Mouse (Mus musculus) B cell, adult 2 months (primary cell): Measurements from ENCODE around the gene Schip1.

Source experiments
- DNase-seq, 2 experiments: peaks; one replicate each; pipeline ENCODE4 v3.0.0; 2022

Gene Schip1

DNA sequence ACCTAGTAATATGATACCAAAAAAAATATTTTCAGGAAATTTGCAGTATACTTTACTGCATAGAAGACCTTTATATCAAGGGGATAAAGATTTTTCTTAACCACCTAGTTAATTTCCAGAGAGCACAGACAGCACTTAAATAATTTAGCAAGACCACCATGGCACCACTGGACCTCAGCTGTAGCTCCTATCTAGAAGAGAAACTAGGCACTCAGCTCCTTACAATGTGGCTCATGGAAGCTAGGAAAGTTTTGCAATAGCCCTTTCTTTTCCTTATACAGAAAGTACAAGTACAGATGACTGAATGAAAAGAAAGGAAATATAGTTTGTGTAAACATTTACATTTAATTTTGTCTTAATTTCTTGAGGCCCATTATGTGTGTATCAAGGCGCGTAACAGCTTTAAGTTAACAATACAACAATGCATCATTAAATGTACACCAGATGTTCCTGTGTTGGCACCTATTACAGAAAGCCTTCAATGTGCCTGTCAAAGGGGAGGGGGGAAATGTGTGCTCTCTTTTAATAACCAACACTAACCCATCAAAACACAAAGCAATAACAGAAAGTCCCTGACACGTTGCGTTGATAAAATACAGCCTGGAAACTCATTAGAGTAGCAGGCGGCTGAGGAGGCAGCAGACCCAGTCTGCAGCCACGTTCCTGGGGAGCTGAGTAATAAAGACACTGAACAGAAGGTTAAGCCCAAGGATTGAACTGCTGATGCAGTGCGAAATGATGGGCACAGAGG is 218.4 kb downstream of the Schip1 start:
- no peak for DNase-seq

DNA sequence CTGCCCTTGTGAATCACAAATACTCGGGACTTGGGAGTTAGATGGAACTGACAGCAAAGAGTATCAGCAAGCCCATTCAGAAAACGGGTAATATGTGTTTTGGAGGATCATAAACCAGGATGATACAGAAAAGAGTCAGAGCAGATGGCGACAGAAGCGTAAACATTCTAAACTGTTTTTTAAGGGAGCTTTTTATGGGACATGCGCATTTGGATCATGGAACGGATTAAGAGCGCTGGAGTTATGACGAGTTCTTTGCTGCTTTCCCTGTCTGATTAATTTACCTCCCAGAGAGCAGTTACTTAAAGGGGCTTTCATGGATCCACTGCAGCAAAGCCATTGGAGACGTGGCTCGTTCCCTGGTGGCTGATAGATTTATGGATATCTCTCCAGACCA is 219.0 kb downstream of the Schip1 start:
- DNase-seq = no peak

DNA sequence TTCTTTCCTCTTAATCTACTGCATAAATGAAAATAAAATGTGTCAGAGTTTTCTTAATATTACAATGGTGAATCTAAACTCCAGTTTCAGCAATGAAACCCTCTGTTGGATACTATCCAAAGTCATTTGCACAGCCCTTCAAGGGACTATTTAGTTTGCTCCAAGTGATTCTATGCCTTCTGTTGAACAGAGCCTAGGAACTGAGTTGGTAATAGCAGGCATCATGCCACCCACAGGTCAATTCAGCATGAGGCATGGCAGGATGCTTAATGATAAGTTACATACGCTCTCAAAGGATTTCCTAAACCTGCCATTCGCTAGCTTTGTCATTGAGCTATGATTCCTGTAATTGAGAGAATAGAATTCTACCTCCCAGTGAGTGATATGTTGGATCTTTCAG is 219.9 kb downstream of the Schip1 start:
- DNase-seq = no peak

DNA sequence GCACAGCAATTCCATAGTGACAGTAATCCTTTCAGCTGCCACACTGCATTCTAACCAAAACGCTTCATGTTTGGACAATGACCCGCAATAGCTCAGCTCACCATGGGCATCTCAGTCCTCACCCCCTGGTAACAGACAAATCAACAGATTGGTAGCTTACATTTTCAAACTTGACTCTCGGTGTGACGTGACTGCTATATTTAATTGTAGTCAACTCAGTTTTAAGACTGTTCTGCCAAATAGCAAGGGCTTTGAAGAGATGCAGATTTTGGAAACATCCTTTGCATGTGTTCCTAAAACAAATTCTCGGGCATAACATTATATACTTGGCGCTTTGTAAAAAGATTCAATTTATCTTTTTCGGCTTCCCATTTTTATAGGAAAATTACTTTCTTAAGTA is 232.2 kb downstream of the Schip1 start:
- no peak for DNase-seq

DNA sequence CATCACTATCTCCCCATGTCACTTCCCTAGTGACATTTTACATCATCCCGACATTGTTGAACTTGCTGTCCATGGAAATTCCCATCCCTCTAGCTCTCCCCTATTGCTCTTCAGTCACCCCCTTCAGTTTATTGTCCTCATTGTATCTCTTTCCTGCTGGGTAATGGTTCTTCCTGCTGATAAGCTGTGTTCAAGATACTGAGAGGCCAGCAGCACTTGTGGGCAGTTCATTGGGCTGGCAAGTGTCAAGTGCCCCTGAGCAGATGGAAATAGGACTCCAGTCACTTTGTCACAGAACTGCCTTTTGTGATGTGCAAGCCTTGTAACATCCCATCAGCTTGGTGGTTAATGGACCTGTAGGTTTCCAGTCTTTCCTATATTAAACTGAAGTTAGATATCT is 241.0 kb downstream of the Schip1 start:
- DNase-seq = no peak

DNA sequence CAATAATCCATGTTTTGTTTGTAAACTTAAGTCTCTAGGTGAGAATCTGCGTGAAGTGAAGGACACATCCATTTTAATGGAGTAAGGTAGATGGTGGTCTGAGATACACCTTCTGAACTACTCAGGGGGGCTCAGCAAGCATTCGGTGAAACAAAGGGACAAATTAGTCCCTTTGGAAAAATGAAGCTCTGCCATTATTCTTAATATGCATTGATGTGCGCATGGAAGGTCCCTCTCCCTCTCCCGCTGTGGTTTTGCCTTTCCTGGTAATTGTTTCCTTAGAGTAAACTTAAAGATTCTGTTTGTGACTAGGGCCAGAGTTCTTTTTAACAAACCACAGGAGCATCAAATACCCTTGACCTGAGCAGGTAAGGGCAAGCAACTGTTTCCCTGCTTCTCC is 242.1 kb downstream of the Schip1 start:
- no peak for DNase-seq

DNA sequence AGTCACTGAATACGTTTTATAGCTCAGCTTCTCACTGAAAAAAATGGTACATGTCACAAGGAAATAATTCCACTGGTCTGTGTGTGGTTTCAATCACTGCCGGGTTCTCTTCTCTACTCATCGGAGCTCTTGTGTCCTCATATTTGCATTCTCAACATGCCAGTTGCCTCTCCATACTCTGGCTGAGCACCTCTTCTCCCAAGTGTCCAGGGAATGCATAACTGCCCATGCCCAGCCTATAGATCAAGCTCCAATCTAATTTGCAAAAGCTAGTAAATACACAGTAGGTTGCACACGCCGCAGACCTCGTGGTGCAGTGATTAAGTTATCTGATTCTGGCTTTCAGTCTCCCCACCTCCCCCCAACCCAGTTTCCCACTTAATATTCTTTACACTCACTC is 261.0 kb downstream of the Schip1 start:
- no peak for DNase-seq

DNA sequence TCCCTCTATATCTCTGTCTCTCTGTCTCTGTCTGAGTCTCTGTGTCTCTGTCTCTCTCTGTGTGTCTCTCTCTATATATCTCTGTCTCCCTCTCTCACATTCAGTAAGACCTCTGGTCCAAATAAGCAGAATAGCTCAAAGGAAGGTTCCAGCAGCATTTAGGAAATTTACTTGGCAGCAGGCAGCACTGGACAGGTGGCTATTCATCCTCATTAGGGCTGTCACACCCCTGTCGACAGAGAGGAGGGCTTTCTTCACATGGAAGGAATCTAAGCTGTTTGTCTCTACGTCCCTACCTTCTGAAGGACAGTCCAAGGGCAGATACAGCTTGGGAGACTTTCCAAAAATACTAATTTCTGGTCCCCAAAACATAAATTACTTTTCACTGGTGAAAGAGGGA is 267.9 kb downstream of the Schip1 start:
- DNase-seq = no peak

DNA sequence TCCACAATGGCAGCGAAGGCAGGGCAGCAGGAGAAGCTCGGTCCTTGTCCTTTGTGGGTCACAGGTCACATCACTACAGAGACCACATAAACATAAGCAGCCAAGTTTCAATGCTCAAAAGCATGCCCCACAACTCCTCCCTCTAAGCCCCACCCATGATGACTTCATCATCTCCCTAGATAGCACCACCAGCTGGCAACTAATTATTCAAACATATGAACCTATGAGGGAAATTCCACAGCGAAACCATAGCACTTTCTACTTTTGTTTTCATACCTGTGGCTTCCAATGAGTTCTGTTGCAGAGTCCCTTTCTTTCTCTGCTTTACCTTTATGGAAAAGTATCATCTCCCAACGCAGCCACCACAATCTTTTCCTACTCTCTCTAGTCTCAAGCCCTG is 270.9 kb downstream of the Schip1 start:
- DNase-seq = no peak

DNA sequence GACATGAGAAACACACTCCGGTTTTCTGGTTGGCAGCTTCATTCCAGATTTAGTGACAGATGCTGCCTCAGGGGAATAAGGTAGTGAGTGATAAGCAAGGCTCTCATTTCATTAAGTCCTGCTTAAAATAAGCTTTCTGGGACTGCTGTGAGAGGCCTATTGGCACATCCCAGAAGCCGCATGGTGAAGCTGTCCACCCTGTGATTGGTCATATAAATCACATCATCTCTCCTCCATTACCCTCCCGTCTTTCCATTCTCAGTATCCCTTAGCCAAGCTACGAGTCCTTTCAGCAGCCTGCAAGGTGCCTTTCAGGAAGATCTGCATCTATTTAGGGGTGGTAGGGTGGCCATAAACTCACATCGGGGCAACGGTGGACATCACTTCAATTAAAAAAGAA is 286.0 kb downstream of the Schip1 start:
- DNase-seq = no peak

DNA sequence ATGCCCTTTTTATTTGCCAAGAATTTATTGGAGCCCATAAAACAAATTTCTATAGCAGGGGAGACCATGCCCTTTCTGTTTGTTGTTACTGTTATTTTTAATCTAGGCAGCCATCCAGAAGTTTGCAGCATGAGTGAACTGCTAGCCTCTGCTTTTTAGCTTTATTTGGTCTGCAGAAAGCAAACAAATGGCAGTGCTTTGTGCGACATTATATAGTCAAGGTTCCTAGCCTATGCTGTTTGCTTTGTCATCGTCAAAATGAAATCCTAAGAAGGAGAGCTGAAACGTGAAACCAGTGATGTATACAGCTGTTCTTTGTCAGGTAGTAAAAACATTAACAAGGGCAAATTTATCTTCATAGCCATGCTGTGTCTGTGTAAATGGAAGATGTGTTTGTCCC is 286.9 kb downstream of the Schip1 start:
- DNase-seq = no peak

DNA sequence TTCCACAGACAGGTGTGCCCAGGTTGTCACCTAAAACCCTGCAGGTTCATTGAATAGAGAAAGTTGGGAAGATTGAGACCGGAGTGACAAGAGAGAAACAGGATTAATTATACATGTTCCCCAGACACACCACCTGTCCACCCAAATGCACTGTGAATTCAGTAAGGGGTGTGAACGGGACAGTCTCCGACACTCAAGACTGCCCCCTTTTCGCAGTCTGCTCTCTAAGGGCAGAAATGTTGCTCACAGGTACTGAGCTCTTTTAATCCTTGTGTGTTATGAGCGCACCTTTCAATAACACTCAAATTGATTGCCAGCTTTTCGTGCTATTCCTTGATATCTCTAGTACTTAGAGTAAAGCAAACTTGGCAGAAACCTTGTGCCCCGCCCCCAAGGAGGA is 288.4 kb downstream of the Schip1 start:
- no peak for DNase-seq

DNA sequence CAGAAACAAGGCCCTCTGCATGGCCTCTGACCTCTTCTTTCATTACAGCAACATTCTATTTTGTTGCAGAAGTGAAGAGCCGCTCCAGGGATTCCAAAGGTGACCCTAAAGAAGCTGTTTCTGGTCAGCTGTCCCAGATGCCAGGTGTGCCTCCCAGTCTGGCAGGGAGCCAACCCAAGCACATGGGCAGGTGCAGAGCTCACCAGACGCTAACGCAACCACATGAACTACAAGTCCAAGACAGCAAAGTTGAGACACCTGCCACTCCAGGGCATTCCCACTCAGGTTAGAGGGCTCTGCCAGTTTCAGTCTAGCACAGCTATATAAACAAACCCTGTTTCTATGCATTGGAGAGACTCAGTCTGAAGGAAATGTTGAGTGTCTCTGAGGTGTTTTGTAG is 288.9 kb downstream of the Schip1 start:
- DNase-seq = no peak

DNA sequence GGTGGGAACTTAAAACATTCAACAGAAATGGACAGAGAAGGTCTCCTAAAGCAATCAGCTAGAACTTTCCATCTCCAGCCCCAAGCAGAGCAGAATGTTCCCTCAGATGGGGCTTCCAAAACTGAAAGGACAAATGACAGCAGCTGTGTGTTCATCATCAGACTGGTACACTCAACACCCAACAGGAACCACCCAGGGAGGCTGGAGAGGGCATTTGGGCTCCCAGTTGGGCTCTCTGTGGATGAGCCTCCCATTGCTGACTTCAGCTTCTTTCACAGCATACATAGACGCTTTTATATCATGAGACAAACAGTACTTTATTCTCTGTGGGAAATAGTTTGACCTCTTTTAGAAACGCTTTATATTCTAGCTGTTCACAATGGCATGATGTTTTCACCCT is 291.9 kb downstream of the Schip1 start:
- no peak for DNase-seq

DNA sequence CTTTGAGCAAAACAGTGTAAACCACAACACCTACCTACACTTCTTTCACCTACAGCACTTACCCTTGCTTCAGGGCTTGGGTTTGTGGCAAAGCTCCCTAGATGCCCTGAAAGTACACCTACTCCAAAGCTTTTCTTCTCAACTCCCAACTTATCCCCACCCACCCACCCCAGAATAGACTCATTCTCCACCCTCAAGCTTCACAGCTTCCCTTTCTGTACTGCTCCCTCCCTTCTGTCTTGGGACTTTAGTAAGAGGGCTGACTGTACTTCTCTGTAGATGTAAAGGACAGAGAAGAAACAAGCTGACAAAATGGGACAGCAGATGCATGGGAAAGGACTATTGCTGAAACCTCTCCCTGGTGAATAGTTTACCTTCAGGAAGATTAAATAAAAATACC is 303.4 kb downstream of the Schip1 start:
- DNase-seq = no peak

DNA sequence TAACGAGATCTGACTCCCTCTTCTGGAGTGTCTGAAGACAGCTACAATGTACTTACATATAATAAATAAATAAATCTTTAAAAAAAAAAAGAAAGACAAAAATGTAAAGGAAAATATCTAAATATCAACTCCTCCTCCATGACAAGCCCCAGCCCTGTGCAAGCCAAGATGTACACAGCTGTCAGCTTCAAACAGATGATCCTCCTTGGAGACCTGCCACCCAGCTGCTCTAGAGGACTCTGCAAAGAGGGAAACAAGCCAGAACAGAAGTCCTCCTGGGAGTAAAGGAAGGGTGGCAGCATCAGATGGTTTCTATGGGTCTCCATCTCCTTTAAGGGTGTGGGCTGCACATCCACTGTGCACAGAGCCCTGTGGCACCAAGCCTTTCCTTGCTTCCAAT is 308.3 kb downstream of the Schip1 start:
- DNase-seq = no peak

DNA sequence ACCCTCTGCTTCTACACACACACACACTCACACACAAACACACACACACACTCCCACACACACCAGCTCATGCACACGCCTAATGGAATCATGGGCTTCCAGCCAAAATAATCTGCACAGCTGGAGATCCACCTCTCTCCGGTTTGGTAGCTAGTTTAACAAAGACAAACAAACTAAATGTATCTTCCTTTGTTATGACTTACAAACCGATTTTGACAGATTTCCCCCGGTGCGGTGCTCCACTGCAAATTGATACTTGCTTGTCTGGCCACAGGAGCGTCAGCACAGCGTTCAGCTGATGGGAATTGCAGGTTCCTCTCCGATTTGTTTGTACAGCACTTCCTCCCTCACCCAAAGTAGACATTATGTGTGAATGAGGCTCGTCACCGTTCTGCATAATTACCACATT is 310.5 kb downstream of the Schip1 start:
- DNase-seq = no peak

DNA sequence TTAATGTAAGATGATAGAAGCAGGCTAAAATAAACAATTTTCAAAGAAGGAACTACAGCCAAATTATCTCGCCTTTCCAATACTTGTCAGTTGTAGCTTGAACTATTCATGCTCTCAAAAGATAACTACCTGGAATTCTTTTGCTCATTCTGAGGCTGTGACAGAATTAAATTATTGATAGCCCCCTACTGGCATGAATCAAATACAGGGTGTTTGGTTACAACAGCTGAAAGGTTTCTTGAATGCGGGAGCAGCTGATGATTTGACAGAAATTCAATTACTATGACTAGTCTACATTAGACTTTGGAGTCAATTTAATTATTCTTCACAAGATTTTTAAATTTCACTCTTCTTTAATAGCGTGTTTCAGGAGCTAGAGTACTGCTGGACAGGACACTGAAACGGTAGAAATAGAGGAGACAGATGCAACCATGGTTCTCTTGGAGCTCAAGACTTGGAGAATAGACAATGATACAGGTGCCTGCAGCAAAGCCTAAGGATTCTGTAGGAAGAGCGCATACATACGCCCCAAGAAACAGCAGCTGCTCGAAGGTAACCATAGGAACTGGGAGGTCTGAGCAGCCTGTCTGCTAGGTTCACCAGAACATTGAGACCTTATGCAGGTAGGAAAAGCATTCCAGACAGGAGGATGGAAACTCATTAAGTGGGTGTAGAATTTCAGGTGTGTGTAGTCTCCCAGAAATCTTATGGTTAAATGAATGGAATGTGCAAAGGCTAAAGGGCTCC is 313.0 kb downstream of the Schip1 start:
- DNase-seq = no peak

DNA sequence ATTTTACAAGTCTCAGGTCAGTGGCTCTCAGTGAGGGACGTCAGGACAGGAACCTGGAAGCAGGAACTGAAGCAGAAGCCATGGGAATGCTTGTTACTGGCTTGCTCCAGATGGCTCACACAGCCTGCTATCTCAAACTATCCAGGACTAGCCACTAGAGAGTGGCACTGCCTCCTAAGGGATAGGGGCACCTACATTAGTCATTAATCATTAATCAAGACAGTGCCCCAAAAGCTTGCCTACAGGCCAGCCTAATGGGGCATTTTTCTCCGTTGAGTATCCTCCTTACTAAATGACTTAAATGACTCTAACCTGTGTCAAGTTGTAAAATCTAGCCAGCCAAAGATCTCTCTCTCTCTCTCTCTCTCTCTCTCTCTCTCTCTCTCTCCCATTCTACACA is 314.2 kb downstream of the Schip1 start:
- no peak for DNase-seq

DNA sequence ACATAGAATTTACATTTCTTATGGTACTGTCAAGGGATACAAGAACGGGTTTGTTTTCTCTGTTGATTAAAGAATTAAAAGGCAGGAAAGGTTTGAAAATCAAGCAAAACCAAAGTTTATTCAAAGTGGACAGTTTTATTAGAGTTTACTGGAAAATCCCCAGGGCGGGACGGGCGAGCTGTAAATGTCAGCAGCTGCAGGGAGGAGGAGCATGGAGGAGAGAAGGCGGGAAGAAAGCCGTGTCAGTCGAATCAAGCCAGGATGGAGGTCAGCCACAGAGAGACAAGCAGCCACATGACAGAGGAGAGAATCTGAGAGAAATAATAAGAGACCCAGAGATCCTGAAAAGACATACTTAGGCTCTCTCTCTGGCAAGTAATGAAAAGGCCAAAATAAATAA is 314.6 kb downstream of the Schip1 start:
- DNase-seq = no peak

DNA sequence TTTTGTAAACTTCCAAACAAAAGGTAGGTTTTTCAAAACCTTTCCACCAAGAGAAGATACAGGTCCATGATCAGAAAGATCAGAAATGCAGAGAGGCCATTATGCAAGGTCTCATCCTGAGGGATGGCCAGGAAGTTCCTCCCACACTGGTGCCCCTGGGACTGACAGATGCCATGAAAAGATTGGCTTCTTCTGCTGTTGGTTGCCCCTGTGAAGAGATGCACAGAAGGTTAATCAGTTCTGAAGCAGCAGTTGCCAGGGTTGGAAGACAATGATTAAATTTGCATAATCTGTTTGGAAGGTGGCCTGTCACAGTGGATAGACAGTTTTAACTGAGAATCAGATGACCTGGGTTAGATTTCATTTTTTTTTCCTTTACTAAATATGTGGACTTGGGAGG is 319.1 kb downstream of the Schip1 start:
- DNase-seq = no peak

DNA sequence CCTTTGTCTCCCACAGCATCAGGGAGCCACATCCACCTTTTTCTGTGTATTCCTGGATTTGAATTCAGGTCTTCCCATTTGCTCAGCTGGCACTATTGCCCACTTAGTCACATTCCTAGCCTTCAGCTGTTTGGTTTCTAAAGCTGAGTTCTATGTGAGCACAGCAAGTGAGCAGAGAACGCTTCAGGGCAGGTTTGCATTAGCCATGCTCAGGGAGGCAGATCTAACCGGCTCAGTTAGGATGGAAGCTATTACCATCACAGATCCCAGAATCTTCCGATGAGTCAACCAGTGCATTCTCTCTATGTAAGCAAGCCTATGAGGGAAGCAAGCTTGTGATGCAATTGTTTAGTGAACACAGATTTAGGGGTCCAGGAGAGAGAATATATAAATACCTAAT is 320.9 kb downstream of the Schip1 start:
- no peak for DNase-seq

DNA sequence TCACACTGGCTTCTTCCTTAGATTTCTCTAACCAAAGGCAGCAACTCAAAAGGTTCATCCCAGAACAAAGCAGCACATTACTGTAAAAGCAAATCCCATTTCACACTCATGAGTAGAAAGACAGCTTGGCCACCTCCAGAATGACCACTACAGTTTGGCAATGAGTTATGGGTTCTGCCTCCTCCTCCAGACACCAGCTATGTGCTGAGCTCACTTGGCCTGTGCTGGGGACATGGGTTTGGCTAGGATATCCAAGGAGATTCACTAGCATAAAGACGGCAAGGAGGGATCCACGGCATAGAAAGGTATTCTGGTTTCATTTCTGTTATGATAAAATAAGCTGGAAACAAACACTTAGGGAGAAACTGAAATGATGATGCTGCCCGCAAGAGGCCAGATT is 323.4 kb downstream of the Schip1 start:
- DNase-seq = no peak

DNA sequence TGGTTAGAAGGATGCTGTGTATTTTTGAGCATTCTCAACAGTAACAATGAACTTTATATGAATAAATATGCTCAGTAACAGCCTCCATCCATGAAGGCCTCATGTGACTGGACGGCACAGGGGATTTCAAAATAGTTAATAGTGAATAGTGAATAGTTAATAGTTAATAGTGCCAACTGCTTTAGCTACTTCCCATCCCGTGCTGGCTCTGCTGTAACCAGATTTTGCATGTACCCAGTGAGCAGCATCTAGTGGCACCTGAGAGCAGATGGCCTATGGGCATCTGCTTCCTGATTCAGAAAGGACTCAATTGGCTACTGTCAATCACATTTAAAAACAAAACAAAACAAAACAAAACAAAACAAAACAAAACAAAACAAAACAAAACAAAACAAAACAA is 329.0 kb downstream of the Schip1 start:
- no peak for DNase-seq

DNA sequence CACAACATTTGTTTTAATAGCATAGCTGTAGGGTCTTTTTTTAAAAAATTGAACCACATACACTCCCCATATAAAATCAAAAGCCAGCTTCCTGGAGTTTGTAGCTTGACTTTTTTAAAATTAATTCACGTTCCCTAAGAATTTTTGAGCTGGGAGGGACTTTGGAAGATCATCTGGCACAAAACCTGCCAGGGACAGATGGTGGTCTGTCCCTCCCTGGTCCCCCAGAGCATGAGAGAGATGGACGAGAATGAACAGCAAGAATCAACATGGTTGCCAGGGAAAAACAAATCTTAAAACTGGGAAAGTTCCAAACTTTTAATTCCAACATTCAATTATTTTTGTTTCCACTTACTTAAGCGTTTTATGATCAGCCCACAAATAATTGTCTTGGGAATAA is 334.1 kb downstream of the Schip1 start:
- DNase-seq = no peak
